Mouse (Mus musculus) midbrain, embryonic 16.5 days (tissue): Measurements from ENCODE around the gene Inava. TPM values are rescaled to one million over a fixed set of nuclear protein-coding genes. Genes with fewer than 3 reads are reported as not detected.

ENCODE experiments used
- polyA plus RNA-seq: library from polyadenylated mRNA; unstranded; fragments of >200 nt; fragmentation: Nextera tagmentation; extraction: Ambion mirVana; gene quantifications from 2 replicates; pipeline ENCODE4 v1.2.1, GENCODE M21; 2015

Gene Inava
- polyA plus RNA-seq, 1 experiment from 2014 or later, result 1.5 TPM

Other genes starting within 250 kb of the Inava start
- gene Igfn1, start 227.9 kb downstream of the Inava start, polyA plus RNA-seq, result 0.11 TPM in 1 of 2 replicates, not detected in the other
- 147 and 169 TPM in 2 replicates for gene Tmem9, start 226.1 kb downstream of the Inava start, polyA plus RNA-seq
- not detected in 2 replicates for gene Ascl5, start 183.5 kb downstream of the Inava start, polyA plus RNA-seq
- 0.39 and 1.3 TPM in 2 replicates for gene Cacna1s, start 181.5 kb downstream of the Inava start, polyA plus RNA-seq
- gene Kif21b, start 102.9 kb downstream of the Inava start, polyA plus RNA-seq, result 47.9 and 55.7 TPM in 2 replicates
- gene Mroh3, start 21.4 kb downstream of the Inava start, polyA plus RNA-seq, result not detected in 2 replicates
- gene Gpr25, start 26.6 kb upstream of the Inava start, polyA plus RNA-seq, result 0.72 and 0.77 TPM in 2 replicates
- 27.2 and 32.3 TPM in 2 replicates for gene Camsap2, start 111.8 kb upstream of the Inava start, polyA plus RNA-seq
- 14.5 and 16.0 TPM in 2 replicates for gene Ddx59, start 181.0 kb upstream of the Inava start, polyA plus RNA-seq
- gene Kif14, start 232.1 kb upstream of the Inava start, polyA plus RNA-seq, result 0.54 and 0.62 TPM in 2 replicates